Mouse (Mus musculus): Measurements from ENCODE around the gene Pdia6. TPM values are rescaled to one million over a fixed set of nuclear protein-coding genes. Genes with fewer than 3 reads are reported as not detected.

The Pdia6 gene
- polyA plus RNA-seq (2012; rRNA removed), result 364 and 385 TPM in 2 replicates

DNA sequence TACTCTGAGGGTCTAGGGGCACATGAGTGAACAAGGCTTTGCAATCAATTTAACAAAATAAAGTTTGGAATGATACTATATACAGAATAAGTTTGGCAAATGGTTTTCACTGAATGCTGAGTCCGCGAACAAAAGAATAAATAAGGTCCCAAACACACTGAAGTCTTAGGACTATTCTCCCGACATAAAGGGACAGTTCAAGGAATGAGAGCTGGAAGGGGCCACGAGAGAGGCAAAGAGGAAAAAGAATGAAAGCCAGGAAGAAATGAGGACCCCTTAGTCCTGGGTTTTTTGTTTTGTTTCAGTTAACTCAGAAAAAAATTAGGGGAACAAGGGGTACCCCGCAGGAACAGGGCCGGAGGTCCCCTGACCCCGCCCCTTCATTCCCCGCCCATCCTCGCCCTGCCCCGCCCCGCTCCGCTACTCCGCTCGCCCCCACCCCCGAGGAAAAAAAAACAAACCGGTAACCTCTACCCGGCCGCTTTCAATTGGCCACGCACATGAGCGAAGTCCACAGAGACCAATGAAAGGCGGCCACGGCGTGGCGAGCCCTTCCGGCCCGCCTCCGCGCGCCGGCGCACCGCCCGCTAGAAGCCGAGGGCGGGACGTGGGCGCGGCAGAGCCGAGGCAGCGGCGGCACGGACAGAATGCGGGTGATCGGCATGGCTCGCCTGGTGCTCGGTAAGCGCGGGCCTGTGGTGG lies at the start of gene Pdia6:
Gene Pdia6, plus strand, starts transcription at position 575 of the 702 bp plus-strand sequence.

DNA sequence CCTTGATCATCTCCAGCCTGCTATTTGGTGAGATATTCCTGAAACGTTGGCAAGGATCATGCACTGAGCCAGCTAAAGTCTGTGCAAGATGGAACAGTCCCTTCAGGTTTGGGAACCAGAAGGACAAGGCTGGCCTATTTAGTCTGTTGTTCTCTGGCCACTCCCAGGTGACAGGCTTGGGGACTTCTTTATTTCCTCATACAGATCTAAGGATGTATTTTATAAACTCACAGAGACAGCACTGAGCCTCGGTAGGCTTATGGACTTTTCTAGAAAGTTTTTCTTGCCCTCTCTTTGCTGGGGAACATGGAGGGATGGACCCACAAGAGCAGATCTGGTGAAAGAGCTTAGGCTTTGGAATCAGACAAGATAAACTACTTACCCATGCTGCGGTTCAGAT lies 62.9 kb downstream of the Pdia6 start, which contains the start of gene Atp6v1c2:
Gene Atp6v1c2, minus strand, starts transcription at position 101 of the 400 bp plus-strand sequence.

Other genes starting within 250 kb of the Pdia6 start
- gene Kcnf1, start 89.7 kb upstream of the Pdia6 start, polyA plus RNA-seq (2012; rRNA removed), result 0.98 and 1.1 TPM in 2 replicates
- 0.16 and 0.41 TPM in 2 replicates for gene Atp6v1c2, start 62.8 kb downstream of the Pdia6 start, polyA plus RNA-seq (2012; rRNA removed)
- 23.4 and 29.5 TPM in 2 replicates for gene Nol10, start 81.9 kb downstream of the Pdia6 start, polyA plus RNA-seq (2012; rRNA removed)